Mouse (Mus musculus): ENCODE results near the gene Magi1.

GRCm38 (mm10) chr6:94019935-94020334 lies 263.8 kb downstream of the Magi1 start:
- no peak for TF ChIP-seq CTCF (IDR thresholded peaks at IDR 0.05; ENCODE audit: low read depth, low read length)
- no peak for TF ChIP-seq POLR2A (IDR thresholded peaks at IDR 0.05; ENCODE audit: borderline replicate concordance, low read depth, low read length)

All from bone marrow macrophage, adult 2 months (primary cell).